Mouse (Mus musculus) liver, postnatal 0 days (tissue): ENCODE measurements at regions not wholly inside any gene's neighbourhood (a gene's known extent, or its start where the extent isn't known, plus 50 kb on each side); places are given as distances from the start of the nearest gene placed in this dataset.

Source experiments
- ATAC-seq: fragments of 200-750 bp; cut with Nextera tagmentation; 2 replicates; pipeline ENCODE4 v1.8.0; 2017; ENCODE audit warnings: mild to moderate bottlenecking, moderate library complexity
- DNase-seq: peaks from one replicate; pipeline ENCODE4 v3.0.0-alpha.2; 2016
- H3K27ac ChIP-seq: fragments of 300-500 bp; sonication (generic); 2 replicates; pipeline ENCODE4 v1.5.1; 2014; ENCODE audit warnings: antibody characterized with exemption, moderate library complexity, mild to moderate bottlenecking, low read depth
- H3K27me3 ChIP-seq: fragments of 300-500 bp; sonication (generic); 2 replicates; pipeline ENCODE4 v1.6.1; 2014; ENCODE audit warnings: low read length, control low read depth, mixed read lengths; ENCODE audit not compliant: insufficient read depth
- H3K36me3 ChIP-seq: fragments of 300-500 bp; sonication (generic); replicated peaks from 2 replicates; pipeline ENCODE4 v1.6.1; 2014; ENCODE audit warnings: mild to moderate bottlenecking, control low read depth, low read length, moderate library complexity, mixed read lengths; ENCODE audit not compliant: insufficient read depth
- H3K4me1 ChIP-seq: fragments of 300-500 bp; sonication (generic); 2 replicates; pipeline ENCODE4 v1.6.1; 2014; ENCODE audit warnings: antibody characterized with exemption, mild to moderate bottlenecking, control low read depth; ENCODE audit not compliant: insufficient read depth
- H3K4me2 ChIP-seq: fragments of 300-500 bp; sonication (generic); 2 replicates; pipeline ENCODE4 v1.6.1; 2014; ENCODE audit warnings: low read depth, mild to moderate bottlenecking, low read length, moderate library complexity, mixed read lengths
- H3K4me3 ChIP-seq: fragments of 300-500 bp; sonication (generic); 2 replicates; pipeline ENCODE4 v1.5.1; 2014; ENCODE audit warnings: low read depth, low read length
- H3K9ac ChIP-seq: fragments of 300-500 bp; sonication (generic); replicated peaks from 2 replicates; pipeline ENCODE4 v1.6.1; 2014; ENCODE audit warnings: mild to moderate bottlenecking, moderate library complexity
- H3K9me3 ChIP-seq: fragments of 300-500 bp; sonication (generic); 2 replicates; pipeline ENCODE4 v1.6.1; 2016; ENCODE audit warnings: mild to moderate bottlenecking, control low read depth, low read length, mixed read lengths
- CTCF ChIP-seq: sonication (generic); IDR thresholded peaks from 2 replicates; pipeline ENCODE4 v1.5.1; 2016; ENCODE audit warnings: antibody characterized with exemption, low read depth
- EP300 ChIP-seq: IDR thresholded peaks from 2 replicates; pipeline ENCODE4 v1.6.1; 2016; ENCODE audit warnings: antibody characterized with exemption, low read depth, mild to moderate bottlenecking
- WGBS: fragments of 180-500 bp; shearing (Covaris S2); extraction: QIAGEN DNeasy Blood & Tissue Kit; methylation state at CpG from one replicate; pipeline ENCODE4 v1.1.7; 2014; ENCODE audit not compliant: insufficient replicate concordance; 5-methylcytosine and 5-hydroxymethylcytosine counted together

DNA sequence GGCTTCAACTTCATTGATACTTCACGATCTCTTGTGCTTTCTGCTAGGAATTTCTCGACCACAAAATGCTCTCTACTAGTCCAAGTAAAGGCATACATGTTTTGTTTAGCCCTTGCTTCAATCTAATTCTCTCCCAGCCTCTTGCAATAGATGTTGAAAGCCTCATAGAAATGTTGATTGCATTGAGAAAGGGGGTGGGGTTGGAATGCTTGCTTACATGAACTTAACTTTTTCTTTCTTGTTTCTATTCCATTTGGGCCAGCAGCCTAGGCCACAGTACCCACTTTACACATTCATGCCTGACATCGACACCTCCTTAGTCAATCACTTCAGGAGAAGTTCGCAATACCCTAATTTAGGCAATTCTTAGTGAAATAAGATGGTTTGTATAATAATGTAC, 571.2 kb downstream of the Cdh10 start:
- H3K27ac ChIP-seq, result no peak overlapping the region
- no peaks in the 10 kb centered on the region for H3K36me3 ChIP-seq
- no peak overlapping the region for H3K4me2 ChIP-seq
- TF ChIP-seq EP300, result no peak
- no peaks in the 10 kb centered on the region for H3K27me3 ChIP-seq
- no peak overlapping the region for H3K4me3 ChIP-seq
- no peak for DNase-seq
- ATAC-seq, result no peak
- H3K4me1 ChIP-seq, result no peaks in the 10 kb centered on the region
- H3K9me3 ChIP-seq, result no peaks in the 10 kb centered on the region
- 67% methylated on average over 4 of the region's 4 CpGs for WGBS
- no peak overlapping the region for H3K9ac ChIP-seq

DNA sequence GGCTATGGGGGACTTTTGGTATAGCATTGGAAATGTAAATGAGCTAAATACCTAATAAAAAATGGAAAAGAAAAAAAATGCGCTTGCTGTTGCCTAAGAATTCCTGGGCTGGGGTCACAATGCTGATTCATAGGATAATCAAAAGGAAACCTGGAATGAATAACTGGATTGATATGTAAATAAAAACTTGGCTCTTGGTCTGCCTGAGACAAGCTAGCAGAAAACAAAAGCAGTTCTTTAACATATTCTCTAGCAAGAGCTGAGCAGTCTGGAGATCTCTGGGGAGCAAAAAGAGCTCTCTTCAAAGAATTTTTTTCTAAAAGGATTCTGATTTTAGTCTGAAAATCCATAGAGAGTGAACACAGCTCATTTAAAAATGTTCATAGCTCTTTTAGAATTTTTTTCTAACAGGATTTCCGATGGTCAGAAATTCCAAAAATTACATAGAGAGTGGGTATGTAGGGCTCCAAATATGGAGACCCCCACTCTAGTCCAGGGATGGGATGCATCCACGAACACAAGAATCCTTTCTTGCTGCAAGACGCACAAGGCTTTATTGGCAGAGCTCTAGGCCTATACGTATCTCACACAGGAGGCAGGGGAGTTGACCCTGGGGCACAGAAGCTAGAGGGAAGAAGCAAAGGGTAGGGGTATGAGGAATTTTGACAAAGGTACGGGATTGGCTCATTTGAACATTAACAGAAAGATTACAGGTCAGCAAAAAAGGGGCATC, 572.7 kb downstream of the Cdh10 start:
- DNase-seq (no peak), ATAC-seq (no peak)
- no peak overlapping the region for H3K9ac ChIP-seq
- H3K36me3 ChIP-seq, result no peaks in the 10 kb centered on the region
- no peak overlapping the region for H3K4me3 ChIP-seq
- TF ChIP-seq EP300, result no peak
- no peak for TF ChIP-seq CTCF
- WGBS, result 75% methylated on average over 6 of the region's 6 CpGs
- no peaks in the 10 kb centered on the region for H3K27me3 ChIP-seq
- H3K9me3 ChIP-seq, result no peaks in the 10 kb centered on the region
- H3K27ac ChIP-seq, result no peak overlapping the region
- H3K4me1 ChIP-seq, result no peaks in the 10 kb centered on the region
- no peak overlapping the region for H3K4me2 ChIP-seq

DNA sequence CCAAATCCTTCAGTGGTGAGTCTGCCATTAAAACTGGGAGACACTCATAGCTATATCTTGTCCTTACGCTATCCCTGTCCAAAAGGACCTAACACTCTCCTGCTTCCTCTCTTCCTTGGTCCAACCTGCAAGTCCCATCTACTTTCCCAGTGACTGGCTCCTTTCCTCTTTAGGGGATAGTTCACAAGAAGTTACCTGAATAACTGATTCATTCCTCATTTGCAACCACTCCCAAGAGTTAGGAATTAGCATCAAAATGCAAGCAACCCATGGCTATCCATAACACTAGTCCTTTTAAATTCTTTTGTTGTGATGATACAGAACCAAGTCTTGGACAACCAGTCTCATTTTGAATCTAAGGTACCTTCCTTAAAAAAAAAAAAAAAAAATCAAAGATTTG, 576.9 kb downstream of the Cdh10 start:
- Histone ChIP-seq H3K4me2 (no peak overlapping the region), H3K36me3 (no peaks in the 10 kb centered on the region), H3K27ac (no peak overlapping the region), H3K9ac (no peak overlapping the region), H3K27me3 (no peaks in the 10 kb centered on the region), H3K9me3 (no peaks in the 10 kb centered on the region), H3K4me1 (no peaks in the 10 kb centered on the region), H3K4me3 (no peak overlapping the region)
- 67% methylated on average over 1 of the region's 1 CpGs for WGBS
- ATAC-seq (no peak), DNase-seq (no peak)
- TF ChIP-seq CTCF, result no peak
- TF ChIP-seq EP300, result no peak
